Mouse (Mus musculus) G1E (cell line): Measurements from ENCODE around the gene AI481877. TPM values are rescaled to one million over a fixed set of nuclear protein-coding genes. Genes with fewer than 3 reads are reported as not detected.

Experiments
- ATAC-seq: 2 replicates; pipeline ENCODE4 v1.8.0; 2016; ENCODE audit warnings: mild to moderate bottlenecking; ENCODE audit not compliant: insufficient number of reproducible peaks, poor library complexity, low FRiP score, severe bottlenecking; ENCODE audit errors: extremely low read depth
- DNase-seq: peaks from one replicate; pipeline ENCODE4 v3.0.0; 2012; ENCODE audit warnings: low spot score
- H3K27me3 ChIP-seq: 2 replicates; pipeline ENCODE4 v1.6.1; 2012; ENCODE audit warnings: mild to moderate bottlenecking, low read length, inconsistent platforms; ENCODE audit not compliant: insufficient read depth
- H3K36me3 ChIP-seq: replicated peaks from 2 replicates; pipeline ENCODE3; 2012; ENCODE audit warnings: mild to moderate bottlenecking, inconsistent platforms
- H3K4me1 ChIP-seq: 2 replicates; pipeline ENCODE4 v1.6.1; 2012; ENCODE audit warnings: low read depth, low read length, inconsistent platforms, mixed read lengths; ENCODE audit not compliant: insufficient read depth
- H3K4me3 ChIP-seq: 2 replicates; pipeline ENCODE4 v1.5.1; 2012; ENCODE audit warnings: low read depth, mild to moderate bottlenecking, inconsistent platforms, low read length, moderate library complexity, mixed read lengths
- H3K9me3 ChIP-seq: replicated peaks from 2 replicates; pipeline ENCODE4 v1.6.1; 2012; ENCODE audit warnings: inconsistent platforms
- CTCF ChIP-seq: IDR thresholded peaks from 2 replicates; pipeline ENCODE4 v1.5.1; 2012; ENCODE audit warnings: low read depth, low read length, inconsistent platforms, mixed read lengths
- GATA1 ChIP-seq: IDR thresholded peaks from 2 replicates; pipeline ENCODE4 v1.6.1; 2012; ENCODE audit warnings: borderline replicate concordance, low read length, inconsistent platforms, mixed read lengths
- GATA2 ChIP-seq: IDR thresholded peaks from 2 replicates; pipeline ENCODE4 v1.6.1; 2012; ENCODE audit warnings: low read depth, low read length, inconsistent platforms, borderline replicate concordance
- POLR2AphosphoS5 ChIP-seq: IDR thresholded peaks from 2 replicates; pipeline ENCODE4 v1.6.1; 2012; ENCODE audit warnings: low read depth, low read length, inconsistent platforms; ENCODE audit not compliant: insufficient replicate concordance
- TAL1 ChIP-seq: conservative IDR thresholded peaks from 2 replicates; pipeline ENCODE4 v1.6.1; 2012; ENCODE audit warnings: low read depth, low read length, inconsistent platforms, mixed read lengths
- polyA plus RNA-seq: library from polyadenylated mRNA; stranded (reverse); fragments of >175 nt; gene quantifications from 2 replicates; pipeline ENCODE4 v1.2.3, GENCODE M21; 2012
- total RNA-seq, 2 experiments: library from RNA; stranded (forward) in 1 of 2; stranded (reverse) in 1 of 2; fragments of 200-1000 nt in 1 of 2; fragments of >200 nt in 1 of 2; fragmentation: Nextera tagmentation in 1 of 2; gene quantifications; 2 replicates each; pipeline ENCODE4 v1.2.3; 2014 to 2017

AI481877 gene
- total and polyA plus RNA-seq, 3 experiments: 0.05 to 0.68 TPM; not detected in 1

DNA sequence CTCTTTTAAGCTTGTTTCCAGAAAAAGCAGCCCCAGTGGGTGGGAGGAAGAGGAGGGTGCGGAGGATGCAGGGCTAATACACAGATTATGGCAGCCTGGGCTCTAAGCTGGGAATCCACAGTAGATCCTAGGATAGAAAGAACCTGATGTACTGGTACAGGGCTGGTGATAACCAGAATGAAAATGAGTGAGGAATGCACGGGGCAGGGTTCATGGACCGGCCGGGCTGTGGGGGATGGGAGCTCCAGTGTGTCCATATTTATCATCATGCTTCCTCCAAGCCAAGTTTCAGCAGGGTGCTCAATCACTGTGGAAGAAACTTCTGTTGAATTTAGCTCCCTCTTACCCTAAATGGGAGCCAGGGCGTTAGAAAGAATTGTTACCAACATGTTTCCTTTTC, 141.7 kb downstream of the AI481877 start:
- H3K4me3 ChIP-seq: no peak overlapping the region
- TF ChIP-seq POLR2AphosphoS5 (no peak), CTCF (no peak), GATA2 (no peak)
- no peak for ATAC-seq
- no peaks in the 10 kb centered on the region for H3K9me3 ChIP-seq
- H3K4me1 ChIP-seq: peaks cover 25% of the 10 kb centered on the region
- H3K36me3 ChIP-seq: no peaks in the 10 kb centered on the region
- DNase-seq: no peak
- peaks cover 32% of the 10 kb centered on the region for H3K27me3 ChIP-seq

DNA sequence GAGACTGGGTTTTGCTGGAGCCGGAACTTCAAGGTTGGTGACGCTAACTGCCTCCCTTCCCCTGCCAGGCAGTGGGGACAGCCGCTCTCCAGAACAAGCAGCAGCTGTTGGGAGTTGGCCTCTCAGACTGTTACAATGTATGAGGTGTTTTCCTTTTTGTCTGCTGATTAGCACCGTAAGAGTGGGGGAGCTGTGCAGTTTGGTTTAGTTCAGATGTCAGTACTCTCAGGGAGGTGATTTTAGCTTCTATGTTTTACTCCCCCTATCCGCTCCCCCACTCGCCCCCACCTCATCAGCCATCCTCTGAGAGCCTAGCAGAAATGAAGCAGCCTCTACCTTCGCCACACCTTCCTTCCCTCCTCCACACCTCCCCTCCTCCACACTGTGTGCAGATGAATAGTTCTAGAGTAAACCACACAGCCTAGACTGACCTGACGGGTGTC, 143.5 kb downstream of the AI481877 start:
- Histone ChIP-seq H3K27me3 (peaks cover 40% of the 10 kb centered on the region), H3K4me1 (peaks cover 38% of the 10 kb centered on the region), H3K36me3 (no peaks in the 10 kb centered on the region), H3K4me3 (no peak overlapping the region), H3K9me3 (no peaks in the 10 kb centered on the region)
- DNase-seq (no peak), ATAC-seq (no peak)
- TF ChIP-seq GATA1 (no peak), POLR2AphosphoS5 (no peak), GATA2 (no peak), CTCF (no peak), TAL1 (no peak)

DNA sequence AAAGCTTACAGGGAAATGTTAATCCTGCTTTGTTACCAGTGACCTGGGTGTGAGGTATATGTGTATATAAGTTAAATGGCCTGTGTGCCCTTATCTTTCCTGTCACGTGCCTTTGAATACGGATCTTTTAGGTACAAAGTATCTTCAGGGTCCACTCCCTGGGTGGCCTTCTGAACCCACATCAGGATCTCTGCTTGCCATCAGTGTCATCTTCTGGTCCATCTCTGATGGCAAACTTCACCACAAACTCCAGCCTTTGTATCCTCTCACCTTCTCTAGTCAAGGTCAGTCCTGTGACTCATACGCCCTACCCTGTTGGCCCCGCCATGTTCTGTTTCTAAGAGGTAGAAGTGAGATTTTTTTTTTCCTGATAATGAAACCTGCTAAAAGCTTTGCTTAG, 144.0 kb downstream of the AI481877 start, which contains the start of gene Dnajc25:
Gene Dnajc25, plus strand, starts transcription at position 301 of the 400 bp plus-strand sequence.
- H3K27me3 ChIP-seq: peaks cover 40% of the 10 kb centered on the region
- ATAC-seq: no peak
- H3K9me3 ChIP-seq: no peaks in the 10 kb centered on the region
- no peak for TF ChIP-seq GATA2
- TF ChIP-seq POLR2AphosphoS5: no peak
- no peak for TF ChIP-seq TAL1
- TF ChIP-seq GATA1: no peak
- TF ChIP-seq CTCF: no peak
- DNase-seq: no peak
- no peak within 1 kb of the TSS for H3K4me3 ChIP-seq
- H3K36me3 ChIP-seq: no peaks in the 10 kb centered on the region
- peaks cover 37% of the 10 kb centered on the region for H3K4me1 ChIP-seq

Other genes starting within 250 kb of the AI481877 start
- 243 and 278 TPM in 2 replicates for gene Ecpas, start 226.2 kb downstream of the AI481877 start, total RNA-seq (2014; fragmentation: Nextera tagmentation)
- 91.0 and 92.5 TPM in 2 replicates for gene Ecpas, start 226.2 kb downstream of the AI481877 start, total RNA-seq (2017)
- 27.1 and 28.7 TPM in 2 replicates for gene Ecpas, start 226.2 kb downstream of the AI481877 start, polyA plus RNA-seq
- not detected in 2 replicates for gene Zkscan16, start 195.4 kb downstream of the AI481877 start, total RNA-seq (2014; fragmentation: Nextera tagmentation)
- 0.12 and 0.22 TPM in 2 replicates for gene Zkscan16, start 195.4 kb downstream of the AI481877 start, total RNA-seq (2017)
- gene Zkscan16, start 195.4 kb downstream of the AI481877 start, polyA plus RNA-seq: not detected in 2 replicates
- gene Ptgr1, start 151.9 kb downstream of the AI481877 start, total RNA-seq (2014; fragmentation: Nextera tagmentation): 4.4 and 5.0 TPM in 2 replicates
- gene Ptgr1, start 151.9 kb downstream of the AI481877 start, total RNA-seq (2017): 13.8 and 14.5 TPM in 2 replicates
- 0.18 and 0.42 TPM in 2 replicates for gene Ptgr1, start 151.9 kb downstream of the AI481877 start, polyA plus RNA-seq
- gene Dnajc25, start 143.9 kb downstream of the AI481877 start, total RNA-seq (2014; fragmentation: Nextera tagmentation): 7.8 and 10.3 TPM in 2 replicates
- gene Dnajc25, start 143.9 kb downstream of the AI481877 start, total RNA-seq (2017): 5.5 and 6.4 TPM in 2 replicates
- gene Dnajc25, start 143.9 kb downstream of the AI481877 start, polyA plus RNA-seq: 3.5 TPM in 2 replicates
- gene Gm20503, start 135.8 kb downstream of the AI481877 start, total RNA-seq (2014; fragmentation: Nextera tagmentation): not detected in 2 replicates
- gene Gm20503, start 135.8 kb downstream of the AI481877 start, total RNA-seq (2017): 0.35 TPM in 1 of 2 replicates, not detected in the other
- gene Gm20503, start 135.8 kb downstream of the AI481877 start, polyA plus RNA-seq: not detected in 2 replicates
- 73.4 and 75.2 TPM in 2 replicates for gene Gng10, start 103.9 kb downstream of the AI481877 start, total RNA-seq (2014; fragmentation: Nextera tagmentation)
- 121 and 127 TPM in 2 replicates for gene Gng10, start 103.9 kb downstream of the AI481877 start, total RNA-seq (2017)
- 19.9 and 21.9 TPM in 2 replicates for gene Gng10, start 103.9 kb downstream of the AI481877 start, polyA plus RNA-seq
- gene Ugcg, start 50.3 kb upstream of the AI481877 start, total RNA-seq (2014; fragmentation: Nextera tagmentation): 622 and 664 TPM in 2 replicates
- 341 and 382 TPM in 2 replicates for gene Ugcg, start 50.3 kb upstream of the AI481877 start, total RNA-seq (2017)
- 142 and 168 TPM in 2 replicates for gene Ugcg, start 50.3 kb upstream of the AI481877 start, polyA plus RNA-seq